Mouse (Mus musculus) hindbrain, embryonic 11.5 days (tissue): ENCODE data around the gene Paqr3. TPM values are rescaled to one million over a fixed set of nuclear protein-coding genes. Genes with fewer than 3 reads are reported as not detected.

ENCODE experiments used
- ATAC-seq: fragments of 200-750 bp; cut with Nextera tagmentation; 2 replicates; pipeline ENCODE4 v1.8.0; 2017; ENCODE audit warnings: mild to moderate bottlenecking, moderate TSS enrichment, moderate library complexity; ENCODE audit not compliant: low FRiP score
- DNase-seq: peaks from one replicate; pipeline ENCODE4 v3.0.0-alpha.2; 2015; ENCODE audit warnings: low spot score
- H3K27ac ChIP-seq: fragments of 300-500 bp; sonication (generic); 2 replicates; pipeline ENCODE4 v1.5.1; 2014; ENCODE audit warnings: mild to moderate bottlenecking, low read depth, low read length
- H3K27me3 ChIP-seq: fragments of 300-500 bp; sonication (generic); 2 replicates; pipeline ENCODE4 v1.6.1; 2014; ENCODE audit warnings: mild to moderate bottlenecking, low read length, moderate library complexity, mixed read lengths; ENCODE audit not compliant: control insufficient read depth, insufficient read depth
- H3K36me3 ChIP-seq: fragments of 300-500 bp; sonication (generic); 2 replicates; pipeline ENCODE4 v1.6.1; 2014; ENCODE audit warnings: mild to moderate bottlenecking, low read length, moderate library complexity, mixed read lengths; ENCODE audit not compliant: control insufficient read depth, insufficient read depth
- H3K4me1 ChIP-seq: fragments of 300-500 bp; sonication (generic); replicated peaks from 2 replicates; pipeline ENCODE4 v1.6.1; 2014; ENCODE audit warnings: low read length, mixed read lengths; ENCODE audit not compliant: control insufficient read depth, insufficient read depth
- H3K4me2 ChIP-seq: fragments of 300-500 bp; sonication (generic); replicated peaks from 2 replicates; pipeline ENCODE4 v1.6.1; 2014; ENCODE audit warnings: mild to moderate bottlenecking, low read depth, low read length
- H3K4me3 ChIP-seq: fragments of 300-500 bp; sonication (generic); 2 replicates; pipeline ENCODE4 v1.5.1; 2014; ENCODE audit warnings: low read depth, low read length
- H3K9ac ChIP-seq: fragments of 300-500 bp; sonication (generic); 2 replicates; pipeline ENCODE4 v1.6.1; 2014; ENCODE audit warnings: low read depth, low read length
- H3K9me3 ChIP-seq: fragments of 300-500 bp; sonication (generic); 2 replicates; pipeline ENCODE4 v1.6.1; 2016; ENCODE audit warnings: low read length; ENCODE audit not compliant: control insufficient read depth
- WGBS: fragments of 180-500 bp; shearing (Covaris S2); extraction: QIAGEN DNeasy Blood & Tissue Kit; methylation state at CpG from one replicate; pipeline ENCODE4 v1.1.7; 2014; 5-methylcytosine and 5-hydroxymethylcytosine counted together
- polyA plus RNA-seq: library from polyadenylated mRNA; unstranded; fragments of >200 nt; fragmentation: Nextera tagmentation; extraction: Ambion mirVana; gene quantifications from 2 replicates; pipeline ENCODE4 v1.2.1, GENCODE M21; 2014

Gene Paqr3
- polyA plus RNA-seq, 1 experiment from 2014 or later = 12.7 TPM

GRCm38 (mm10) chr5:97089426-97089825 is 22.0 kb downstream of the Paqr3 start:
- H3K9ac ChIP-seq = no peak overlapping the region
- WGBS = 89% methylated on average over 3 of the region's 3 CpGs
- H3K27ac ChIP-seq = no peak overlapping the region
- no peak for ATAC-seq
- no peak overlapping the region for H3K4me3 ChIP-seq
- no peak overlapping the region for H3K4me2 ChIP-seq
- no peaks in the 10 kb centered on the region for H3K4me1 ChIP-seq
- DNase-seq = no peak
- H3K9me3 ChIP-seq = no peaks in the 10 kb centered on the region
- H3K27me3 ChIP-seq = no peaks in the 10 kb centered on the region
- H3K36me3 ChIP-seq = no peaks in the 10 kb centered on the region

- Histone ChIP-seq H3K27ac (no peak overlapping the region), H3K9ac (no peak overlapping the region), H3K9me3 (no peaks in the 10 kb centered on the region), H3K4me2 (no peak overlapping the region), H3K27me3 (no peaks in the 10 kb centered on the region), H3K4me3 (no peak overlapping the region), H3K4me1 (no peaks in the 10 kb centered on the region), H3K36me3 (no peaks in the 10 kb centered on the region)
- ATAC-seq (no peak), DNase-seq (no peak)
- 90% methylated on average over 6 of the region's 6 CpGs for WGBS
Measured at GRCm38 (mm10) chr5:97088231-97088630, 23.2 kb downstream of the Paqr3 start.

- Histone ChIP-seq H3K9ac (no peak overlapping the region), H3K4me1 (no peaks in the 10 kb centered on the region), H3K36me3 (no peaks in the 10 kb centered on the region), H3K27ac (no peak overlapping the region), H3K4me3 (no peak overlapping the region), H3K4me2 (no peak overlapping the region), H3K27me3 (no peaks in the 10 kb centered on the region), H3K9me3 (no peaks in the 10 kb centered on the region)
- DNase-seq (no peak), ATAC-seq (no peak)
- 93% methylated on average over 16 of the region's 16 CpGs for WGBS
Measured at GRCm38 (mm10) chr5:97087746-97088145, 23.6 kb downstream of the Paqr3 start.

- Histone ChIP-seq H3K9me3 (no peaks in the 10 kb centered on the region), H3K9ac (no peak overlapping the region), H3K36me3 (no peaks in the 10 kb centered on the region), H3K27ac (no peak overlapping the region), H3K4me2 (no peak overlapping the region), H3K4me3 (no peak overlapping the region), H3K27me3 (no peaks in the 10 kb centered on the region), H3K4me1 (no peaks in the 10 kb centered on the region)
- 93% methylated on average over 24 of the region's 24 CpGs for WGBS
- ATAC-seq (no peak), DNase-seq (no peak)
Measured at GRCm38 (mm10) chr5:97087030-97087630, 24.3 kb downstream of the Paqr3 start.

GRCm38 (mm10) chr5:97085071-97085470 is 26.3 kb downstream of the Paqr3 start:
- 92% methylated on average over 6 of the region's 6 CpGs for WGBS
- no peak for ATAC-seq
- H3K4me3 ChIP-seq = no peak overlapping the region
- no peaks in the 10 kb centered on the region for H3K36me3 ChIP-seq
- DNase-seq = no peak
- no peaks in the 10 kb centered on the region for H3K27me3 ChIP-seq
- no peak overlapping the region for H3K9ac ChIP-seq
- H3K9me3 ChIP-seq = no peaks in the 10 kb centered on the region
- H3K27ac ChIP-seq = no peak overlapping the region
- no peak overlapping the region for H3K4me2 ChIP-seq
- H3K4me1 ChIP-seq = no peaks in the 10 kb centered on the region

- H3K27ac ChIP-seq = no peak overlapping the region
- no peak for DNase-seq
- WGBS = 92% methylated on average over 4 of the region's 4 CpGs
- no peaks in the 10 kb centered on the region for H3K9me3 ChIP-seq
- H3K36me3 ChIP-seq = no peaks in the 10 kb centered on the region
- H3K9ac ChIP-seq = no peak overlapping the region
- no peak overlapping the region for H3K4me3 ChIP-seq
- no peaks in the 10 kb centered on the region for H3K4me1 ChIP-seq
- H3K27me3 ChIP-seq = no peaks in the 10 kb centered on the region
- no peak overlapping the region for H3K4me2 ChIP-seq
- no peak for ATAC-seq
Measured at GRCm38 (mm10) chr5:97084541-97084940, 26.9 kb downstream of the Paqr3 start.

GRCm38 (mm10) chr5:97083701-97084100 is 27.7 kb downstream of the Paqr3 start:
- Histone ChIP-seq H3K4me1 (no peaks in the 10 kb centered on the region), H3K27ac (no peak overlapping the region), H3K27me3 (no peaks in the 10 kb centered on the region), H3K4me2 (no peak overlapping the region), H3K4me3 (no peak overlapping the region), H3K9ac (no peak overlapping the region), H3K9me3 (no peaks in the 10 kb centered on the region), H3K36me3 (no peaks in the 10 kb centered on the region)
- DNase-seq (no peak), ATAC-seq (no peak)
- 93% methylated on average over 6 of the region's 6 CpGs for WGBS

- Histone ChIP-seq H3K9me3 (no peaks in the 10 kb centered on the region), H3K36me3 (no peaks in the 10 kb centered on the region), H3K27ac (no peak overlapping the region), H3K9ac (no peak overlapping the region), H3K4me1 (no peaks in the 10 kb centered on the region), H3K27me3 (no peaks in the 10 kb centered on the region), H3K4me2 (no peak overlapping the region), H3K4me3 (no peak overlapping the region)
- ATAC-seq (no peak), DNase-seq (no peak)
- WGBS = 80% methylated on average over 3 of the region's 3 CpGs
Measured at GRCm38 (mm10) chr5:97081481-97081880, 29.9 kb downstream of the Paqr3 start.

- no peaks in the 10 kb centered on the region for H3K4me1 ChIP-seq
- H3K4me2 ChIP-seq = no peak overlapping the region
- H3K36me3 ChIP-seq = no peaks in the 10 kb centered on the region
- no peak overlapping the region for H3K4me3 ChIP-seq
- DNase-seq (no peak), ATAC-seq (no peak)
- H3K27me3 ChIP-seq = no peaks in the 10 kb centered on the region
- no peak overlapping the region for H3K27ac ChIP-seq
- no peak overlapping the region for H3K9ac ChIP-seq
- WGBS = 76% methylated on average over 5 of the region's 5 CpGs
- no peaks in the 10 kb centered on the region for H3K9me3 ChIP-seq
Measured at GRCm38 (mm10) chr5:97078641-97079040, 32.8 kb downstream of the Paqr3 start.
